Mouse (Mus musculus): ENCODE results near the gene Kirrel3.

GRCm38 (mm10) chr9:34732507-34732906 lies 246.8 kb downstream of the Kirrel3 start:
- TF ChIP-seq GATA1 (IDR thresholded peaks at IDR 0.05; ENCODE audit: borderline replicate concordance, low read length) (no peak), FLI1 (IDR thresholded peaks at IDR 0.05; ENCODE audit: low read length) (no peak)

Measured in megakaryocyte, embryonic 14.5 days (primary cell).